ENCODE assay signal across 8 mouse cellular contexts in genomic region chr3:38396760-38397614, GRCm38 (mm10).
DNase-seq lines count a peak whose midpoint lies in the region; ATAC-seq and TF ChIP-seq lines count a peak whose summit lies in the region.

No protein-coding gene starts in this region.

- DNase-seq in heart, embryonic 10.5 days (ENCODE audit: low spot score): no peak
- no peak for DNase-seq in heart, adult 11 months
- peak; percentile 46 to 59 for DNase-seq in cerebellum, adult 2 months
- DNase-seq in forebrain, postnatal 0 days: peak; percentile 5
- DNase-seq in midbrain, embryonic 10.5 days (ENCODE audit: low spot score): peak; percentile 43
- no peak for DNase-seq in spleen, postnatal 14 days (ENCODE audit: low spot score in 2 of 2)
- no peak for DNase-seq in left cerebral cortex, postnatal 36 days (ENCODE audit: low spot score in 2 of 2)
- DNase-seq in gastrocnemius, postnatal 36 days: no peak

- peak; percentile 43; the same call in 1 of the 2 replicates for ATAC-seq in forebrain, postnatal 0 days

- H3K4me1 ChIP-seq in heart, embryonic 10.5 days: peaks cover 8% of the 10 kb centered on the region; the same call in 1 of the 2 replicates
- no peaks in the 10 kb centered on the region for H3K4me1 ChIP-seq in cerebellum, adult 2 months (ENCODE audit: control insufficient read depth, insufficient read depth, low read length)
- 0 out of 2 replicates have a peak, but pooled peaks cover 6% of the 10 kb centered on the region for H3K4me1 ChIP-seq in forebrain, postnatal 0 days (ENCODE audit: insufficient read depth)
- peaks cover 11% of the 10 kb centered on the region for H3K4me1 ChIP-seq in midbrain, embryonic 10.5 days

- intact Hi-C loops in left cerebral cortex, postnatal 36 days (cut with DNase I): no loop called here
- intact Hi-C loops in gastrocnemius, postnatal 36 days (cut with DNase I): no loop called here

- peak overlapping the region; percentile 47 for H3K4me2 ChIP-seq in forebrain, postnatal 0 days (ENCODE audit: low read depth)

- H3K27me3 ChIP-seq in heart, embryonic 10.5 days (ENCODE audit: insufficient read depth, poor library complexity, severe bottlenecking): 0 out of 2 replicates have a peak, but pooled peaks cover 5% of the 10 kb centered on the region
- no peaks in the 10 kb centered on the region for H3K27me3 ChIP-seq in cerebellum, adult 2 months (ENCODE audit: control insufficient read depth, insufficient read depth, low read length)
- H3K27me3 ChIP-seq in forebrain, postnatal 0 days (ENCODE audit: insufficient read depth, low read length): no peaks in the 10 kb centered on the region
- H3K27me3 ChIP-seq in midbrain, embryonic 10.5 days (ENCODE audit: low read depth, poor library complexity, severe bottlenecking): peaks cover 27% of the 10 kb centered on the region

- no peaks in the 10 kb centered on the region for H3K36me3 ChIP-seq in heart, embryonic 10.5 days
- no peaks in the 10 kb centered on the region for H3K36me3 ChIP-seq in forebrain, postnatal 0 days (ENCODE audit: insufficient read depth)
- no peaks in the 10 kb centered on the region for H3K36me3 ChIP-seq in midbrain, embryonic 10.5 days

- no peak for TF ChIP-seq CTCF in cerebellum, adult 2 months (IDR thresholded peaks at IDR 0.05; ENCODE audit: borderline replicate concordance, insufficient read depth, low read depth, low read length)
- no peak for TF ChIP-seq CTCF in forebrain, postnatal 0 days (IDR thresholded peaks at IDR 0.05; ENCODE audit: low read depth)

- WGBS in heart, embryonic 10.5 days: 3% methylated on average over 20 of the region's 20 CpGs
- 13% methylated on average over 20 of the region's 20 CpGs for WGBS in cerebellum, adult 2 months
- WGBS in forebrain, postnatal 0 days: 3% methylated on average over 20 of the region's 20 CpGs
- 3% methylated on average over 20 of the region's 20 CpGs for WGBS in midbrain, embryonic 10.5 days

- TF ChIP-seq POLR2A in cerebellum, adult 2 months (IDR thresholded peaks at IDR 0.05; ENCODE audit: borderline replicate concordance, insufficient read depth, low read length): no peak

- peak overlapping the region; percentile 22; the same call in 1 of the 2 replicates for H3K9ac ChIP-seq in forebrain, postnatal 0 days

- H3K27ac ChIP-seq in heart, embryonic 10.5 days: no peak overlapping the region
- no peak overlapping the region for H3K27ac ChIP-seq in cerebellum, adult 2 months (ENCODE audit: insufficient read depth, low read length)
- no peak overlapping the region for H3K27ac ChIP-seq in forebrain, postnatal 0 days (ENCODE audit: low read depth, low read length)
- no peak overlapping the region; the same call in 1 of the 2 replicates for H3K27ac ChIP-seq in midbrain, embryonic 10.5 days (replicated peaks)

- H3K9me3 ChIP-seq in heart, embryonic 10.5 days: no peaks in the 10 kb centered on the region
- H3K9me3 ChIP-seq in forebrain, postnatal 0 days (ENCODE audit: low read length): no peaks in the 10 kb centered on the region
- no peaks in the 10 kb centered on the region for H3K9me3 ChIP-seq in midbrain, embryonic 10.5 days (replicated peaks)

- peak overlapping the region; percentile 50 for H3K4me3 ChIP-seq in heart, embryonic 10.5 days
- H3K4me3 ChIP-seq in cerebellum, adult 2 months (replicated peaks; ENCODE audit: insufficient read depth, low read depth, low read length): peak overlapping the region; percentile 40
- H3K4me3 ChIP-seq in forebrain, postnatal 0 days (ENCODE audit: low read depth, low read length): peak overlapping the region; percentile 22
- H3K4me3 ChIP-seq in midbrain, embryonic 10.5 days: peak overlapping the region; percentile 42

Comparison
In these comparisons a context has a peak if more than half of its experiments do, and no peak if none do; other contexts are left out.
1. DNase-seq: peak in cerebellum, adult 2 months (2 of 2), forebrain, postnatal 0 days (single experiment) and midbrain, embryonic 10.5 days (single experiment); none in heart, embryonic 10.5 days (single experiment), heart, adult 11 months (single experiment), spleen, postnatal 14 days (0 of 2), left cerebral cortex, postnatal 36 days (0 of 2) and gastrocnemius, postnatal 36 days (0 of 2).
2. Peak in every context shown above with its lines, with median percentiles within 50 percentile points of each other: H3K4me3 ChIP-seq.